Mouse (Mus musculus) erythroblast, embryonic 14.5 days (primary cell): Measurements from ENCODE around the gene Spef2. TPM values are rescaled to one million over a fixed set of nuclear protein-coding genes. Genes with fewer than 3 reads are reported as not detected.
"Not testable (repeated sequence)": the region's sequence is repeated elsewhere in the genome, so short reads cannot be mapped to it uniquely, and the experiment has no call there.

Experiments
- H3K27me3 ChIP-seq: 2 replicates; pipeline ENCODE4 v1.6.1; 2012; ENCODE audit warnings: inconsistent platforms; ENCODE audit not compliant: control insufficient read depth
- H3K36me3 ChIP-seq: 2 replicates; pipeline ENCODE4 v1.6.1; 2012; ENCODE audit warnings: mild to moderate bottlenecking, inconsistent platforms; ENCODE audit not compliant: control insufficient read depth
- H3K4me1 ChIP-seq: 2 replicates; pipeline ENCODE4 v1.6.1; 2012; ENCODE audit warnings: inconsistent platforms; ENCODE audit not compliant: control insufficient read depth
- H3K4me3 ChIP-seq: replicated peaks from 2 replicates; pipeline ENCODE3; 2012; ENCODE audit warnings: moderate library complexity, mild to moderate bottlenecking, inconsistent platforms
- H3K9me3 ChIP-seq: 2 replicates; pipeline ENCODE4 v1.6.1; 2012; ENCODE audit warnings: low read length, inconsistent platforms, mixed read lengths; ENCODE audit not compliant: control insufficient read depth
- GATA1 ChIP-seq: IDR thresholded peaks from 2 replicates; pipeline ENCODE4 v1.6.1; 2012; ENCODE audit warnings: low read length, inconsistent platforms, mixed read lengths
- TAL1 ChIP-seq: IDR thresholded peaks from 3 replicates; pipeline ENCODE4 v1.6.1; 2012; ENCODE audit warnings: low read length, inconsistent platforms, mixed read lengths
- polyA plus RNA-seq: library from polyadenylated mRNA; stranded (reverse); fragments of >175 nt; gene quantifications from 2 replicates; pipeline ENCODE4 v1.2.3, GENCODE M21; 2012

The Spef2 gene
- polyA plus RNA-seq, 1 experiment = not detected

- Histone ChIP-seq H3K4me1 (no peaks in the 10 kb centered on the region), H3K27me3 (no peaks in the 10 kb centered on the region), H3K9me3 (no peaks in the 10 kb centered on the region), H3K4me3 (no peak overlapping the region), H3K36me3 (no peaks in the 10 kb centered on the region)
- TF ChIP-seq TAL1 (no peak), GATA1 (no peak)
Measured at GRCm38 (mm10) chr15:9571896-9572295, 176.8 kb downstream of the Spef2 start.

- Histone ChIP-seq H3K36me3 (no peaks in the 10 kb centered on the region), H3K4me1 (no peaks in the 10 kb centered on the region), H3K9me3 (no peaks in the 10 kb centered on the region), H3K4me3 (no peak overlapping the region), H3K27me3 (no peaks in the 10 kb centered on the region)
- no peak for TF ChIP-seq TAL1
- no peak for TF ChIP-seq GATA1
Measured at GRCm38 (mm10) chr15:9567316-9567715, 181.4 kb downstream of the Spef2 start.

GRCm38 (mm10) chr15:9565396-9565795, 183.3 kb downstream of the Spef2 start:
- no peak overlapping the region for H3K4me3 ChIP-seq
- H3K9me3 ChIP-seq = no peaks in the 10 kb centered on the region
- no peak for TF ChIP-seq GATA1
- TF ChIP-seq TAL1 = no peak
- no peaks in the 10 kb centered on the region for H3K4me1 ChIP-seq
- H3K27me3 ChIP-seq = no peaks in the 10 kb centered on the region
- H3K36me3 ChIP-seq = no peaks in the 10 kb centered on the region

- no peaks in the 10 kb centered on the region for H3K4me1 ChIP-seq
- H3K4me3 ChIP-seq = no peak overlapping the region
- TF ChIP-seq GATA1 = no peak
- TF ChIP-seq TAL1 = no peak
- no peaks in the 10 kb centered on the region for H3K27me3 ChIP-seq
- H3K9me3 ChIP-seq = no peaks in the 10 kb centered on the region
- no peaks in the 10 kb centered on the region for H3K36me3 ChIP-seq
Measured at GRCm38 (mm10) chr15:9564156-9564555, 184.5 kb downstream of the Spef2 start.

- H3K9me3 ChIP-seq, H3K27me3 ChIP-seq, H3K36me3 ChIP-seq, H3K4me1 ChIP-seq, H3K4me3 ChIP-seq: not testable (repeated sequence)
Measured at GRCm38 (mm10) chr15:9557264-9557663, 191.4 kb downstream of the Spef2 start.

- Histone ChIP-seq H3K9me3 (no peaks in the 10 kb centered on the region; the same call in 1 of the 2 replicates), H3K36me3 (no peaks in the 10 kb centered on the region), H3K4me1 (no peaks in the 10 kb centered on the region), H3K4me3 (no peak overlapping the region), H3K27me3 (no peaks in the 10 kb centered on the region)
- TF ChIP-seq TAL1 = no peak
- no peak for TF ChIP-seq GATA1
Measured at GRCm38 (mm10) chr15:9548951-9549350, 199.7 kb downstream of the Spef2 start.

GRCm38 (mm10) chr15:9535200-9535599, 213.5 kb downstream of the Spef2 start:
- Histone ChIP-seq H3K27me3 (no peaks in the 10 kb centered on the region), H3K9me3 (no peaks in the 10 kb centered on the region), H3K36me3 (no peaks in the 10 kb centered on the region), H3K4me3 (no peak overlapping the region), H3K4me1 (no peaks in the 10 kb centered on the region)
- no peak for TF ChIP-seq GATA1
- TF ChIP-seq TAL1 = no peak

- H3K27me3 ChIP-seq = no peaks in the 10 kb centered on the region
- no peaks in the 10 kb centered on the region for H3K36me3 ChIP-seq
- H3K9me3 ChIP-seq = no peaks in the 10 kb centered on the region
- H3K4me3 ChIP-seq = no peak overlapping the region
- H3K4me1 ChIP-seq = no peaks in the 10 kb centered on the region
- no peak for TF ChIP-seq GATA1
Measured at GRCm38 (mm10) chr15:9533356-9533902, 215.2 kb downstream of the Spef2 start.

GRCm38 (mm10) chr15:9530076-9530475, 218.6 kb downstream of the Spef2 start, which contains the start of gene Il7r:
Gene Il7r (minus strand): TSS chr15:9530176.
- H3K36me3 ChIP-seq = no peaks in the 10 kb centered on the region
- H3K4me1 ChIP-seq = peaks cover 1% of the 10 kb centered on the region; the same call in 1 of the 2 replicates
- no peak for TF ChIP-seq TAL1
- no peak for TF ChIP-seq GATA1
- no peaks in the 10 kb centered on the region for H3K9me3 ChIP-seq
- H3K4me3 ChIP-seq = no peak within 1 kb of the TSS
- H3K27me3 ChIP-seq = no peaks in the 10 kb centered on the region

- H3K36me3 ChIP-seq = no peaks in the 10 kb centered on the region
- peaks cover 1% of the 10 kb centered on the region; the same call in 1 of the 2 replicates for H3K4me1 ChIP-seq
- H3K4me3 ChIP-seq = no peak overlapping the region
- H3K27me3 ChIP-seq = no peaks in the 10 kb centered on the region
- TF ChIP-seq GATA1 (no peak), TAL1 (no peak)
- no peaks in the 10 kb centered on the region for H3K9me3 ChIP-seq
Measured at GRCm38 (mm10) chr15:9529646-9530045, 219.0 kb downstream of the Spef2 start.

Other genes starting within 250 kb of the Spef2 start
- gene Il7r, start 218.7 kb downstream of the Spef2 start, polyA plus RNA-seq = 0.01 and 0.02 TPM in 2 replicates